In the genomic region with DNA sequence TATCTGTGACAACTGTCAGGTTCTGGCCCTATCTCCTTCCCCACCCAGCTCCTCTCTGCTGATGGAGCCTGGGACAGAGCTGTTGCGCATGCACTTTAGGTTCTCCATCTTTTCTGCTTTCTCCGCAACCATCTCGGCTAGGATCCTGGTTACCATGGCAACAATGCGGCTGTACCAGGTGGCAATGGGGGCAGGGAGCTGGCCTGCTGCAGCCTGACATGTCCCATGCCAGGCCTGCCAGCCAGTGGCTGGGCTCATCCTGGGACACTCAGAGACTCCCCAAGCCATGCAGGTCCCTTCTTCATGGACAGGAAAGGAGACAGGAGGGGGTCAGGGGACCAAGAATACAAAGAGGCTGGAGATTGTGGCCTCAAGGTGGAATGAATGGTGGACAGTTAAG, we compare ENCODE assay signal across 7 mouse cellular contexts. TPM values are rescaled to one million over a fixed set of nuclear protein-coding genes. Genes with fewer than 3 reads are reported as not detected.
DNase-seq lines count a peak whose midpoint lies in the region; ATAC-seq lines count a peak whose summit lies in the region.

No protein-coding gene starts in this region.

- peaks cover 44% of the 10 kb centered on the region for H3K36me3 ChIP-seq in forebrain, embryonic 12.5 days (replicated peaks)
- peaks cover 36% of the 10 kb centered on the region for H3K36me3 ChIP-seq in neural tube, embryonic 12.5 days

- peak overlapping the region; percentile 19; the same call in 1 of the 2 replicates for H3K4me2 ChIP-seq in forebrain, embryonic 12.5 days
- H3K4me2 ChIP-seq in neural tube, embryonic 12.5 days (replicated peaks), result peak overlapping the region; percentile 20; the same call in 1 of the 2 replicates

- ATAC-seq in forebrain, embryonic 12.5 days (ENCODE audit: low FRiP score), result peak; percentile 6; the same call in 1 of the 2 replicates
- ATAC-seq in neural tube, embryonic 12.5 days (ENCODE audit: low FRiP score, low read depth), result no peak
- ATAC-seq in megakaryocyte-erythroid progenitor cell, adult 5-6 weeks (replicated peaks; ENCODE audit: low FRiP score, low TSS enrichment, poor library complexity, severe bottlenecking), result no peak

- H3K4me1 ChIP-seq in forebrain, embryonic 12.5 days, result peaks cover 60% of the 10 kb centered on the region
- H3K4me1 ChIP-seq in neural tube, embryonic 12.5 days, result peaks cover 41% of the 10 kb centered on the region

- DNase-seq in cerebellum, adult 8-10 months, result peak; percentile 94
- peak; percentile 80 to 82 for DNase-seq in layer of hippocampus, postnatal 36 days
- no peak for DNase-seq in spleen, postnatal 36 days (ENCODE audit: low spot score in 2 of 2)
- no peak for DNase-seq in kidney, postnatal 10 days

- H3K27me3 ChIP-seq in forebrain, embryonic 12.5 days, result peaks cover 26% of the 10 kb centered on the region
- peaks cover 41% of the 10 kb centered on the region for H3K27me3 ChIP-seq in neural tube, embryonic 12.5 days (replicated peaks)

- H3K9ac ChIP-seq in forebrain, embryonic 12.5 days, result peak overlapping the region; percentile 33; the same call in 1 of the 2 replicates
- H3K9ac ChIP-seq in neural tube, embryonic 12.5 days, result peak overlapping the region; percentile 38; the same call in 1 of the 2 replicates

- 25% methylated on average over 4 of the region's 4 CpGs for WGBS in forebrain, embryonic 12.5 days
- WGBS in neural tube, embryonic 12.5 days, result 16% methylated on average over 4 of the region's 4 CpGs

- H3K27ac ChIP-seq in forebrain, embryonic 12.5 days, result peak overlapping the region; percentile 80
- peak overlapping the region; percentile 46; the same call in 1 of the 2 replicates for H3K27ac ChIP-seq in neural tube, embryonic 12.5 days

- H3K9me3 ChIP-seq in forebrain, embryonic 12.5 days, result no peaks in the 10 kb centered on the region
- H3K9me3 ChIP-seq in neural tube, embryonic 12.5 days, result no peaks in the 10 kb centered on the region

- H3K4me3 ChIP-seq in forebrain, embryonic 12.5 days (replicated peaks), result no peak overlapping the region
- H3K4me3 ChIP-seq in neural tube, embryonic 12.5 days, result no peak overlapping the region; the same call in 1 of the 2 replicates

RNA-seq across cellular contexts. Expression of gene Aspdh, which starts 0.7 kb away (rescaled TPM):
- polyA plus RNA-seq in forebrain, embryonic 12.5 days (2016; fragmentation: Nextera tagmentation; extraction: Ambion mirVana), result 4.8 TPM in 2 replicates
- 10 to 100 TPM; 13.3 to 21.6 TPM for total RNA-seq in layer of hippocampus, postnatal 36 days (2021)
- 1.3 and 3.8 TPM in 2 replicates for polyA plus RNA-seq in neural tube, embryonic 12.5 days (2016; fragmentation: Nextera tagmentation; extraction: Ambion mirVana)
- total RNA-seq in megakaryocyte-erythroid progenitor cell, adult 5-6 weeks (2014; fragmentation: Nextera tagmentation), result not detected in 2 replicates
- total RNA-seq in megakaryocyte-erythroid progenitor cell, adult 5-6 weeks (2017), result not detected in 2 replicates

RNA-seq across cellular contexts. Expression of gene Josd2, which starts 3.3 kb away (rescaled TPM):
- polyA plus RNA-seq in forebrain, embryonic 12.5 days (2016; fragmentation: Nextera tagmentation; extraction: Ambion mirVana), result 47.2 and 56.8 TPM in 2 replicates
- 100 to 1,000 TPM in 1 of 2 experiments, 10 to 100 TPM in 1; 94.5 to 102 TPM for total RNA-seq in layer of hippocampus, postnatal 36 days (2021)
- 61.5 and 61.7 TPM in 2 replicates for polyA plus RNA-seq in neural tube, embryonic 12.5 days (2016; fragmentation: Nextera tagmentation; extraction: Ambion mirVana)
- total RNA-seq in megakaryocyte-erythroid progenitor cell, adult 5-6 weeks (2014; fragmentation: Nextera tagmentation), result 73.4 and 96.5 TPM in 2 replicates
- 25.0 and 30.6 TPM in 2 replicates for total RNA-seq in megakaryocyte-erythroid progenitor cell, adult 5-6 weeks (2017)

RNA-seq across cellular contexts. Expression of gene Emc10, which starts 31.8 kb away (rescaled TPM):
- 121 and 125 TPM in 2 replicates for polyA plus RNA-seq in forebrain, embryonic 12.5 days (2016; fragmentation: Nextera tagmentation; extraction: Ambion mirVana)
- 100 to 1,000 TPM; 205 to 215 TPM for total RNA-seq in layer of hippocampus, postnatal 36 days (2021)
- polyA plus RNA-seq in neural tube, embryonic 12.5 days (2016; fragmentation: Nextera tagmentation; extraction: Ambion mirVana), result 135 and 136 TPM in 2 replicates
- total RNA-seq in megakaryocyte-erythroid progenitor cell, adult 5-6 weeks (2014; fragmentation: Nextera tagmentation), result 62.8 and 83.9 TPM in 2 replicates
- total RNA-seq in megakaryocyte-erythroid progenitor cell, adult 5-6 weeks (2017), result 30.1 and 31.1 TPM in 2 replicates

RNA-seq across cellular contexts. Expression of gene Fam71e1, which starts 31.9 kb away (rescaled TPM):
- 29.8 and 34.2 TPM in 2 replicates for polyA plus RNA-seq in forebrain, embryonic 12.5 days (2016; fragmentation: Nextera tagmentation; extraction: Ambion mirVana)
- 10 to 100 TPM; 14.3 to 15.7 TPM for total RNA-seq in layer of hippocampus, postnatal 36 days (2021)
- 26.3 and 28.1 TPM in 2 replicates for polyA plus RNA-seq in neural tube, embryonic 12.5 days (2016; fragmentation: Nextera tagmentation; extraction: Ambion mirVana)
- total RNA-seq in megakaryocyte-erythroid progenitor cell, adult 5-6 weeks (2014; fragmentation: Nextera tagmentation), result not detected in 2 replicates
- 0.75 TPM in 1 of 2 replicates, not detected in the other for total RNA-seq in megakaryocyte-erythroid progenitor cell, adult 5-6 weeks (2017)

RNA-seq across cellular contexts. Expression of gene Lrrc4b, which starts 35.7 kb away (rescaled TPM):
- 10.6 and 12.0 TPM in 2 replicates for polyA plus RNA-seq in forebrain, embryonic 12.5 days (2016; fragmentation: Nextera tagmentation; extraction: Ambion mirVana)
- 100 to 1,000 TPM; 311 to 332 TPM for total RNA-seq in layer of hippocampus, postnatal 36 days (2021)
- polyA plus RNA-seq in neural tube, embryonic 12.5 days (2016; fragmentation: Nextera tagmentation; extraction: Ambion mirVana), result 10.4 and 12.6 TPM in 2 replicates
- total RNA-seq in megakaryocyte-erythroid progenitor cell, adult 5-6 weeks (2014; fragmentation: Nextera tagmentation), result not detected in 2 replicates
- total RNA-seq in megakaryocyte-erythroid progenitor cell, adult 5-6 weeks (2017), result not detected in 2 replicates

Comparison
In these comparisons a context has a peak if more than half of its experiments do, and no peak if none do; other contexts are left out.
1. DNase-seq: peak in cerebellum, adult 8-10 months (single experiment) and layer of hippocampus, postnatal 36 days (2 of 2); none in spleen, postnatal 36 days (0 of 2) and kidney, postnatal 10 days (single experiment).
2. RNA of gene Aspdh, which starts 0.7 kb away (total RNA-seq): 13.3 to 21.6 TPM in layer of hippocampus, postnatal 36 days; not detected in megakaryocyte-erythroid progenitor cell, adult 5-6 weeks; every median in the first group is over 10 times any median in the second.